Mouse (Mus musculus): ENCODE measurements around the gene Fank1. TPM values are rescaled to one million over a fixed set of nuclear protein-coding genes. Genes with fewer than 3 reads are reported as not detected.

Fank1 gene
- polyA plus RNA-seq, 1 experiment from 2014 or later, result 1.1 TPM

GRCm38 (mm10) chr7:133750666-133751065 lies 26.0 kb upstream of the Fank1 start:
- no peaks in the 10 kb centered on the region for H3K9me3 ChIP-seq
- no peak overlapping the region for H3K27ac ChIP-seq
- no peaks in the 10 kb centered on the region for H3K27me3 ChIP-seq (replicated peaks)
- ATAC-seq (ENCODE audit: low FRiP score, low read depth), result no peak
- peaks cover 23% of the 10 kb centered on the region; the same call in 1 of the 2 replicates for H3K36me3 ChIP-seq
- H3K4me2 ChIP-seq (replicated peaks), result no peak overlapping the region
- 75% methylated on average over 5 of the region's 5 CpGs for WGBS
- H3K4me3 ChIP-seq, result no peak overlapping the region
- H3K9ac ChIP-seq, result no peak overlapping the region
- no peaks in the 10 kb centered on the region for H3K4me1 ChIP-seq

- ATAC-seq (ENCODE audit: low FRiP score, low read depth), result no peak
- Histone ChIP-seq H3K9me3 (no peaks in the 10 kb centered on the region), H3K4me3 (no peak overlapping the region), H3K27me3 (replicated peaks) (no peaks in the 10 kb centered on the region), H3K36me3 (peaks cover 23% of the 10 kb centered on the region; the same call in 1 of the 2 replicates), H3K4me1 (no peaks in the 10 kb centered on the region), H3K9ac (no peak overlapping the region), H3K27ac (no peak overlapping the region), H3K4me2 (replicated peaks) (no peak overlapping the region)
- WGBS, result 88% methylated on average over 5 of the region's 5 CpGs
Observed at GRCm38 (mm10) chr7:133751163-133751562, 25.5 kb upstream of the Fank1 start.

GRCm38 (mm10) chr7:133757961-133758455 lies 18.7 kb upstream of the Fank1 start:
- H3K27ac ChIP-seq, result no peak overlapping the region
- no peak overlapping the region for H3K9ac ChIP-seq
- no peaks in the 10 kb centered on the region for H3K36me3 ChIP-seq
- H3K27me3 ChIP-seq (replicated peaks), result no peaks in the 10 kb centered on the region
- WGBS, result 41% methylated on average over 5 of the region's 5 CpGs
- peaks cover 19% of the 10 kb centered on the region for H3K4me1 ChIP-seq
- no peaks in the 10 kb centered on the region for H3K9me3 ChIP-seq
- H3K4me3 ChIP-seq, result no peak overlapping the region
- H3K4me2 ChIP-seq (replicated peaks), result peak overlapping the region; percentile 43
- ATAC-seq (ENCODE audit: low FRiP score, low read depth), result no peak

GRCm38 (mm10) chr7:133758716-133759115 lies 17.9 kb upstream of the Fank1 start:
- no peak overlapping the region for H3K27ac ChIP-seq
- H3K4me1 ChIP-seq, result peaks cover 19% of the 10 kb centered on the region
- ATAC-seq (ENCODE audit: low FRiP score, low read depth), result no peak
- H3K9me3 ChIP-seq, result no peaks in the 10 kb centered on the region
- H3K9ac ChIP-seq, result no peak overlapping the region
- H3K4me3 ChIP-seq, result no peak overlapping the region
- no peaks in the 10 kb centered on the region for H3K36me3 ChIP-seq
- 84% methylated on average over 5 of the region's 5 CpGs for WGBS
- H3K4me2 ChIP-seq (replicated peaks), result peak overlapping the region; percentile 58
- H3K27me3 ChIP-seq (replicated peaks), result no peaks in the 10 kb centered on the region

GRCm38 (mm10) chr7:133759611-133760353 lies 16.9 kb upstream of the Fank1 start:
- no peaks in the 10 kb centered on the region for H3K36me3 ChIP-seq
- no peaks in the 10 kb centered on the region for H3K27me3 ChIP-seq (replicated peaks)
- 4% methylated on average over 27 of the region's 27 CpGs for WGBS
- no peak overlapping the region; the same call in 1 of the 2 replicates for H3K27ac ChIP-seq
- peak; percentile 94 for ATAC-seq (ENCODE audit: low FRiP score, low read depth)
- peak overlapping the region; percentile 58 for H3K4me2 ChIP-seq (replicated peaks)
- H3K4me3 ChIP-seq, result peak overlapping the region; percentile 23
- H3K9ac ChIP-seq, result peak overlapping the region; percentile 39
- H3K9me3 ChIP-seq, result no peaks in the 10 kb centered on the region
- peaks cover 19% of the 10 kb centered on the region for H3K4me1 ChIP-seq

GRCm38 (mm10) chr7:133762696-133763095 lies 14.0 kb upstream of the Fank1 start:
- H3K27me3 ChIP-seq (replicated peaks), result no peaks in the 10 kb centered on the region
- H3K9ac ChIP-seq, result no peak overlapping the region
- H3K4me3 ChIP-seq, result no peak overlapping the region
- H3K36me3 ChIP-seq, result no peaks in the 10 kb centered on the region
- no peak overlapping the region for H3K27ac ChIP-seq
- ATAC-seq (ENCODE audit: low FRiP score, low read depth), result no peak
- H3K4me2 ChIP-seq (replicated peaks), result no peak overlapping the region
- no peaks in the 10 kb centered on the region for H3K9me3 ChIP-seq
- WGBS, result 90% methylated on average over 6 of the region's 6 CpGs
- H3K4me1 ChIP-seq, result peaks cover 26% of the 10 kb centered on the region

GRCm38 (mm10) chr7:133764425-133764824 lies 12.2 kb upstream of the Fank1 start:
- no peak for ATAC-seq (ENCODE audit: low FRiP score, low read depth)
- H3K27ac ChIP-seq, result no peak overlapping the region

GRCm38 (mm10) chr7:133765240-133765848 lies 11.3 kb upstream of the Fank1 start:
- Histone ChIP-seq H3K9ac (no peak overlapping the region), H3K27me3 (replicated peaks) (no peaks in the 10 kb centered on the region), H3K4me3 (no peak overlapping the region), H3K4me2 (replicated peaks) (no peak overlapping the region), H3K4me1 (0 out of 2 replicates have a peak, but pooled peaks cover 7% of the 10 kb centered on the region), H3K36me3 (no peaks in the 10 kb centered on the region), H3K9me3 (no peaks in the 10 kb centered on the region), H3K27ac (no peak overlapping the region)
- no peak for ATAC-seq (ENCODE audit: low FRiP score, low read depth)
- WGBS, result 80% methylated on average over 10 of the region's 10 CpGs

More at GRCm38 (mm10) chr7:133764425-133764824, 12.2 kb upstream of the Fank1 start:
- H3K4me2 ChIP-seq (replicated peaks), result no peak overlapping the region
- no peak overlapping the region for H3K4me3 ChIP-seq
- H3K9me3 ChIP-seq, result no peaks in the 10 kb centered on the region
- no peaks in the 10 kb centered on the region for H3K27me3 ChIP-seq (replicated peaks)
- H3K9ac ChIP-seq, result no peak overlapping the region
- no peaks in the 10 kb centered on the region for H3K36me3 ChIP-seq
- 82% methylated on average over 2 of the region's 2 CpGs for WGBS
- peaks cover 16% of the 10 kb centered on the region; the same call in 1 of the 2 replicates for H3K4me1 ChIP-seq

GRCm38 (mm10) chr7:133765849-133766243 lies 10.8 kb upstream of the Fank1 start:
- no peak for ATAC-seq (ENCODE audit: low FRiP score, low read depth)
- H3K4me3 ChIP-seq, result no peak overlapping the region
- no peaks in the 10 kb centered on the region for H3K9me3 ChIP-seq
- no peaks in the 10 kb centered on the region for H3K36me3 ChIP-seq
- H3K27me3 ChIP-seq (replicated peaks), result no peaks in the 10 kb centered on the region
- no peak overlapping the region for H3K27ac ChIP-seq
- 0 out of 2 replicates have a peak, but pooled peaks cover 7% of the 10 kb centered on the region for H3K4me1 ChIP-seq
- no peak overlapping the region for H3K4me2 ChIP-seq (replicated peaks)
- 75% methylated on average over 13 of the region's 13 CpGs for whole genome bisulfite sequencing
- H3K9ac ChIP-seq, result no peak overlapping the region

GRCm38 (mm10) chr7:133768027-133768426 lies 8.6 kb upstream of the Fank1 start:
- 84% methylated on average over 4 of the region's 4 CpGs for WGBS
- Histone ChIP-seq H3K27ac (no peak overlapping the region), H3K4me1 (0 out of 2 replicates have a peak, but pooled peaks cover 7% of the 10 kb centered on the region), H3K9ac (no peak overlapping the region), H3K36me3 (no peaks in the 10 kb centered on the region), H3K4me2 (replicated peaks) (no peak overlapping the region), H3K4me3 (no peak overlapping the region), H3K9me3 (no peaks in the 10 kb centered on the region), H3K27me3 (replicated peaks) (no peaks in the 10 kb centered on the region)
- no peak for ATAC-seq (ENCODE audit: low FRiP score, low read depth)

- no peaks in the 10 kb centered on the region for H3K27me3 ChIP-seq (replicated peaks)
- WGBS, result 56% methylated on average over 5 of the region's 5 CpGs
- H3K4me1 ChIP-seq, result 0 out of 2 replicates have a peak, but pooled peaks cover 7% of the 10 kb centered on the region
- H3K4me3 ChIP-seq, result no peak overlapping the region
- no peaks in the 10 kb centered on the region for H3K36me3 ChIP-seq
- ATAC-seq (ENCODE audit: low FRiP score, low read depth), result no peak
- H3K9ac ChIP-seq, result no peak overlapping the region
- no peaks in the 10 kb centered on the region for H3K9me3 ChIP-seq
- H3K27ac ChIP-seq, result no peak overlapping the region
- no peak overlapping the region for H3K4me2 ChIP-seq (replicated peaks)
Observed at GRCm38 (mm10) chr7:133768517-133768916, 8.1 kb upstream of the Fank1 start.

GRCm38 (mm10) chr7:133775179-133775578 lies 1.5 kb upstream of the Fank1 start:
- H3K27ac ChIP-seq, result no peak overlapping the region
- WGBS, result 38% methylated on average over 5 of the region's 5 CpGs
- no peak overlapping the region for H3K4me3 ChIP-seq
- no peak for ATAC-seq (ENCODE audit: low FRiP score, low read depth)
- peak overlapping the region; percentile 84 for H3K4me2 ChIP-seq (replicated peaks)
- no peaks in the 10 kb centered on the region for H3K36me3 ChIP-seq
- H3K4me1 ChIP-seq, result peaks cover 7% of the 10 kb centered on the region
- no peak overlapping the region for H3K9ac ChIP-seq
- no peaks in the 10 kb centered on the region for H3K27me3 ChIP-seq (replicated peaks)
- H3K9me3 ChIP-seq, result no peaks in the 10 kb centered on the region
